Mouse (Mus musculus): ENCODE measurements at regions not wholly inside any gene's neighbourhood (a gene's known extent, or its start where the extent isn't known, plus 50 kb on each side); places are given as distances from the start of the nearest gene placed in this dataset.

GRCm38 (mm10) chr15:88505491-88506119 lies 94.5 kb upstream of the Zdhhc25 start:
- no peak overlapping the region for H3K4me2 ChIP-seq (replicated peaks; ENCODE audit: low read depth, low read length)
- no peaks in the 10 kb centered on the region for H3K36me3 ChIP-seq (ENCODE audit: insufficient read depth, low read length)
- H3K4me1 ChIP-seq (ENCODE audit: insufficient read depth, low read depth, low read length) = no peaks in the 10 kb centered on the region
- H3K27me3 ChIP-seq (replicated peaks; ENCODE audit: insufficient read depth, low read length) = no peaks in the 10 kb centered on the region
- ATAC-seq = no peak
- H3K9ac ChIP-seq (replicated peaks; ENCODE audit: low read depth) = no peak overlapping the region
- no peak for TF ChIP-seq CTCF (IDR thresholded peaks at IDR 0.05)
- TF ChIP-seq EP300 (IDR thresholded peaks at IDR 0.05) = no peak
- no peak overlapping the region for H3K4me3 ChIP-seq (ENCODE audit: low read depth, low read length)
- DNase-seq (ENCODE audit: low spot score) = no peak
- 72% methylated on average over 13 of the region's 13 CpGs for WGBS
- no peaks in the 10 kb centered on the region for H3K9me3 ChIP-seq (ENCODE audit: low read length)
- no peak overlapping the region for H3K27ac ChIP-seq (ENCODE audit: low read length)

- Histone ChIP-seq H3K4me3 (ENCODE audit: low read depth, low read length) (no peak overlapping the region), H3K9me3 (ENCODE audit: low read length) (no peaks in the 10 kb centered on the region), H3K27me3 (replicated peaks; ENCODE audit: insufficient read depth, low read length) (no peaks in the 10 kb centered on the region), H3K36me3 (ENCODE audit: insufficient read depth, low read length) (no peaks in the 10 kb centered on the region), H3K4me2 (replicated peaks; ENCODE audit: low read depth, low read length) (no peak overlapping the region), H3K9ac (replicated peaks; ENCODE audit: low read depth) (no peak overlapping the region), H3K4me1 (ENCODE audit: insufficient read depth, low read depth, low read length) (no peaks in the 10 kb centered on the region), H3K27ac (ENCODE audit: low read length) (no peak overlapping the region)
- no peak for TF ChIP-seq CTCF (IDR thresholded peaks at IDR 0.05)
- TF ChIP-seq EP300 (IDR thresholded peaks at IDR 0.05) = no peak
- ATAC-seq (no peak), DNase-seq (ENCODE audit: low spot score) (no peak)
- WGBS = 48% methylated on average over 2 of the region's 2 CpGs
Observed at GRCm38 (mm10) chr15:88507886-88508285, 92.2 kb upstream of the Zdhhc25 start.

- H3K27me3 ChIP-seq (replicated peaks; ENCODE audit: insufficient read depth, low read length) = no peaks in the 10 kb centered on the region
- TF ChIP-seq CTCF (IDR thresholded peaks at IDR 0.05) (no peak), EP300 (IDR thresholded peaks at IDR 0.05) (no peak)
- H3K9me3 ChIP-seq (ENCODE audit: low read length) = no peaks in the 10 kb centered on the region
- WGBS = 71% methylated on average over 6 of the region's 6 CpGs
- no peak overlapping the region for H3K4me3 ChIP-seq (ENCODE audit: low read depth, low read length)
- H3K4me1 ChIP-seq (ENCODE audit: insufficient read depth, low read depth, low read length) = no peaks in the 10 kb centered on the region
- no peaks in the 10 kb centered on the region for H3K36me3 ChIP-seq (ENCODE audit: insufficient read depth, low read length)
- ATAC-seq (no peak), DNase-seq (ENCODE audit: low spot score) (no peak)
- H3K4me2 ChIP-seq (replicated peaks; ENCODE audit: low read depth, low read length) = no peak overlapping the region
- H3K9ac ChIP-seq (replicated peaks; ENCODE audit: low read depth) = no peak overlapping the region
- H3K27ac ChIP-seq (ENCODE audit: low read length) = no peak overlapping the region
Observed at GRCm38 (mm10) chr15:88508971-88509370, 91.1 kb upstream of the Zdhhc25 start.

GRCm38 (mm10) chr15:88509626-88510025 lies 90.5 kb upstream of the Zdhhc25 start:
- TF ChIP-seq CTCF (IDR thresholded peaks at IDR 0.05) (no peak), EP300 (IDR thresholded peaks at IDR 0.05) (no peak)

GRCm38 (mm10) chr15:88514091-88514490 lies 86.0 kb upstream of the Zdhhc25 start:
- no peaks in the 10 kb centered on the region for H3K36me3 ChIP-seq (ENCODE audit: insufficient read depth, low read length)
- no peak overlapping the region for H3K9ac ChIP-seq (replicated peaks; ENCODE audit: low read depth)
- TF ChIP-seq EP300 (IDR thresholded peaks at IDR 0.05) (no peak), CTCF (IDR thresholded peaks at IDR 0.05) (no peak)
- no peak overlapping the region for H3K4me2 ChIP-seq (replicated peaks; ENCODE audit: low read depth, low read length)
- no peaks in the 10 kb centered on the region for H3K9me3 ChIP-seq (ENCODE audit: low read length)
- no peak for ATAC-seq
- H3K4me1 ChIP-seq (ENCODE audit: insufficient read depth, low read depth, low read length) = no peaks in the 10 kb centered on the region
- no peak for DNase-seq (ENCODE audit: low spot score)
- no peak overlapping the region for H3K27ac ChIP-seq (ENCODE audit: low read length)
- 85% methylated on average over 5 of the region's 5 CpGs for WGBS
- H3K27me3 ChIP-seq (replicated peaks; ENCODE audit: insufficient read depth, low read length) = no peaks in the 10 kb centered on the region
- no peak overlapping the region for H3K4me3 ChIP-seq (ENCODE audit: low read depth, low read length)

More at GRCm38 (mm10) chr15:88509626-88510025, 90.5 kb upstream of the Zdhhc25 start:
- Histone ChIP-seq H3K4me1 (ENCODE audit: insufficient read depth, low read depth, low read length) (no peaks in the 10 kb centered on the region), H3K9me3 (ENCODE audit: low read length) (no peaks in the 10 kb centered on the region), H3K9ac (replicated peaks; ENCODE audit: low read depth) (no peak overlapping the region), H3K36me3 (ENCODE audit: insufficient read depth, low read length) (no peaks in the 10 kb centered on the region), H3K4me3 (ENCODE audit: low read depth, low read length) (no peak overlapping the region), H3K4me2 (replicated peaks; ENCODE audit: low read depth, low read length) (no peak overlapping the region), H3K27ac (ENCODE audit: low read length) (no peak overlapping the region), H3K27me3 (replicated peaks; ENCODE audit: insufficient read depth, low read length) (no peaks in the 10 kb centered on the region)
- 48% methylated on average over 2 of the region's 2 CpGs for WGBS
- DNase-seq (ENCODE audit: low spot score) = no peak
- no peak for ATAC-seq

GRCm38 (mm10) chr15:88531218-88531617 lies 68.9 kb upstream of the Zdhhc25 start:
- no peak overlapping the region for H3K9ac ChIP-seq (replicated peaks; ENCODE audit: low read depth)
- H3K4me1 ChIP-seq (ENCODE audit: insufficient read depth, low read depth, low read length) = no peaks in the 10 kb centered on the region
- 78% methylated on average over 1 of the region's 1 CpGs for WGBS
- no peak for ATAC-seq
- H3K4me2 ChIP-seq (replicated peaks; ENCODE audit: low read depth, low read length) = no peak overlapping the region
- H3K27me3 ChIP-seq (replicated peaks; ENCODE audit: insufficient read depth, low read length) = no peaks in the 10 kb centered on the region
- no peak overlapping the region for H3K4me3 ChIP-seq (ENCODE audit: low read depth, low read length)
- no peak overlapping the region for H3K27ac ChIP-seq (ENCODE audit: low read length)
- DNase-seq (ENCODE audit: low spot score) = no peak
- TF ChIP-seq EP300 (IDR thresholded peaks at IDR 0.05) (no peak), CTCF (IDR thresholded peaks at IDR 0.05) (no peak)
- no peaks in the 10 kb centered on the region for H3K36me3 ChIP-seq (ENCODE audit: insufficient read depth, low read length)
- H3K9me3 ChIP-seq (ENCODE audit: low read length) = 0 out of 2 replicates have a peak, but pooled peaks cover 2% of the 10 kb centered on the region

GRCm38 (mm10) chr15:88532008-88532407 lies 68.1 kb upstream of the Zdhhc25 start:
- no peaks in the 10 kb centered on the region for H3K27me3 ChIP-seq (replicated peaks; ENCODE audit: insufficient read depth, low read length)
- H3K9me3 ChIP-seq (ENCODE audit: low read length) = 0 out of 2 replicates have a peak, but pooled peaks cover 2% of the 10 kb centered on the region
- H3K9ac ChIP-seq (replicated peaks; ENCODE audit: low read depth) = no peak overlapping the region
- H3K27ac ChIP-seq (ENCODE audit: low read length) = no peak overlapping the region
- WGBS = 81% methylated on average over 5 of the region's 5 CpGs
- no peaks in the 10 kb centered on the region for H3K4me1 ChIP-seq (ENCODE audit: insufficient read depth, low read depth, low read length)
- no peaks in the 10 kb centered on the region for H3K36me3 ChIP-seq (ENCODE audit: insufficient read depth, low read length)
- no peak overlapping the region for H3K4me3 ChIP-seq (ENCODE audit: low read depth, low read length)
- no peak overlapping the region for H3K4me2 ChIP-seq (replicated peaks; ENCODE audit: low read depth, low read length)
- no peak for TF ChIP-seq CTCF (IDR thresholded peaks at IDR 0.05)
- no peak for TF ChIP-seq EP300 (IDR thresholded peaks at IDR 0.05)
- ATAC-seq (no peak), DNase-seq (ENCODE audit: low spot score) (no peak)

All from lung, postnatal 0 days (tissue).